Mouse (Mus musculus) MEL (cell line): ENCODE measurements around the gene Zfc3h1. TPM values are rescaled to one million over a fixed set of nuclear protein-coding genes. Genes with fewer than 3 reads are reported as not detected.
A peak's percentile ranks its signal among the peaks of the same experiment; 100 is the strongest.

Source experiments
- DNase-seq: peaks from one replicate; pipeline ENCODE4 v3.0.0; 2011; ENCODE audit warnings: low read depth, low spot score
- H3K27ac ChIP-seq: 2 replicates; pipeline ENCODE4 v1.5.1; 2012; ENCODE audit warnings: low read depth, mild to moderate bottlenecking, control low read depth, low read length, moderate library complexity; ENCODE audit not compliant: control insufficient read depth
- H3K27me3 ChIP-seq, 2 experiments: fragments of 150-350 bp in 1 of 2; sonication (generic) in 1 of 2; 2 replicates each; pipeline ENCODE4 v1.6.1; 2012; ENCODE audit warnings: low read length in 2 of 2, mild to moderate bottlenecking in 2 of 2, improper control_type of control experiment in 1 of 2, moderate library complexity in 1 of 2; ENCODE audit not compliant: insufficient read depth in 2 of 2, control insufficient read depth in 1 of 2
- H3K36me3 ChIP-seq, 2 experiments: 2 replicates each; pipeline ENCODE4 v1.6.1; 2012 to 2014; ENCODE audit warnings: low read length in 2 of 2, improper control_type of control experiment in 1 of 2, inconsistent platforms in 1 of 2, mild to moderate bottlenecking in 1 of 2; ENCODE audit not compliant: insufficient read depth in 2 of 2, control insufficient read depth in 1 of 2
- H3K4me1 ChIP-seq, 2 experiments: fragments of 150-350 bp in 1 of 2; sonication (generic) in 1 of 2; 2 replicates each; pipeline ENCODE4 v1.6.1; 2012; ENCODE audit warnings: low read length in 2 of 2, improper control_type of control experiment in 1 of 2, mild to moderate bottlenecking in 1 of 2; ENCODE audit not compliant: insufficient read depth in 2 of 2, control insufficient read depth in 1 of 2
- H3K4me3 ChIP-seq, 2 experiments: fragments of 150-350 bp in 1 of 2; sonication (generic) in 1 of 2; 2 replicates each; pipeline ENCODE4 v1.5.1; 2012; ENCODE audit warnings: low read depth in 2 of 2, low read length in 2 of 2, mild to moderate bottlenecking in 2 of 2, moderate library complexity in 2 of 2, control low read depth in 1 of 2, improper control_type of control experiment in 1 of 2; ENCODE audit not compliant: control insufficient read depth in 1 of 2, insufficient read depth in 1 of 2
- H3K79me2 ChIP-seq: 2 replicates; pipeline ENCODE4 v1.6.1; 2012; ENCODE audit warnings: mild to moderate bottlenecking, low read length, moderate library complexity; ENCODE audit not compliant: control insufficient read depth, poor library complexity, insufficient read depth
- H3K9ac ChIP-seq: 2 replicates; pipeline ENCODE4 v1.6.1; 2012; ENCODE audit warnings: low read depth, mild to moderate bottlenecking, control low read depth, low read length, moderate library complexity; ENCODE audit not compliant: control insufficient read depth, poor library complexity, severe bottlenecking
- H3K9me3 ChIP-seq: fragments of 150-350 bp; sonication (generic); replicated peaks from 2 replicates; pipeline ENCODE4 v1.6.1; 2012; ENCODE audit warnings: mild to moderate bottlenecking, low read length, improper control_type of control experiment, moderate library complexity; ENCODE audit not compliant: insufficient read depth
- BHLHE40 ChIP-seq: IDR thresholded peaks from 2 replicates; pipeline ENCODE4 v1.6.1; 2012; ENCODE audit warnings: low read depth, mild to moderate bottlenecking, inconsistent platforms, low read length, improper control_type of control experiment, borderline replicate concordance
- CTCF ChIP-seq, 3 experiments: IDR thresholded peaks in 2 of 3; conservative IDR thresholded peaks in 1 of 3; 2 replicates each; pipeline ENCODE4 v1.5.1; 2011 to 2012; ENCODE audit warnings: low read length in 3 of 3, low read depth in 2 of 3, mild to moderate bottlenecking in 2 of 3, improper control_type of control experiment in 1 of 3, inconsistent platforms in 1 of 3, mixed read lengths in 1 of 3, moderate library complexity in 1 of 3; ENCODE audit not compliant: control insufficient read depth in 1 of 3, insufficient read depth in 1 of 3, poor library complexity in 1 of 3, severe bottlenecking in 1 of 3
- E2F4 ChIP-seq: IDR thresholded peaks from 2 replicates; pipeline ENCODE4 v1.6.1; 2011; ENCODE audit warnings: low read depth, low read length, improper control_type of control experiment, borderline replicate concordance
- EP300 ChIP-seq, 2 experiments: IDR thresholded peaks; 2 replicates each; pipeline ENCODE4 v1.6.1; 2011; ENCODE audit warnings: improper control_type of control experiment in 2 of 2, low read length in 2 of 2, low read depth in 1 of 2, mild to moderate bottlenecking in 1 of 2
- GABPA ChIP-seq: IDR thresholded peaks from 2 replicates; pipeline ENCODE4 v1.6.1; 2012; ENCODE audit warnings: low read depth, mild to moderate bottlenecking, inconsistent platforms, low read length, improper control_type of control experiment, moderate library complexity
- GATA1 ChIP-seq: IDR thresholded peaks from 2 replicates; pipeline ENCODE4 v1.6.1; 2011; ENCODE audit warnings: low read depth, low read length, improper control_type of control experiment
- JUND ChIP-seq: IDR thresholded peaks from 2 replicates; pipeline ENCODE4 v1.6.1; 2011; ENCODE audit warnings: low read depth, mild to moderate bottlenecking, improper control_type of control experiment, low read length
- KAT2A ChIP-seq: conservative IDR thresholded peaks from 2 replicates; pipeline ENCODE4 v1.6.1; 2012; ENCODE audit warnings: low read depth, low read length, improper control_type of control experiment, inconsistent platforms
- MAX ChIP-seq: IDR thresholded peaks from 2 replicates; pipeline ENCODE4 v1.6.1; 2011; ENCODE audit warnings: low read length, improper control_type of control experiment
- MEF2A ChIP-seq: IDR thresholded peaks from 2 replicates; pipeline ENCODE4 v1.6.1; 2014; ENCODE audit warnings: low read depth, mild to moderate bottlenecking, inconsistent platforms, low read length, improper control_type of control experiment; ENCODE audit not compliant: poor library complexity, insufficient replicate concordance, severe bottlenecking; ENCODE audit errors: extremely low read depth
- MXI1 ChIP-seq: IDR thresholded peaks from 2 replicates; pipeline ENCODE4 v1.6.1; 2011; ENCODE audit warnings: mild to moderate bottlenecking, low read depth, low read length, improper control_type of control experiment
- MYB ChIP-seq: IDR thresholded peaks from 2 replicates; pipeline ENCODE4 v1.6.1; 2011; ENCODE audit warnings: mild to moderate bottlenecking, low read depth, low read length, improper control_type of control experiment
- MYC ChIP-seq: IDR thresholded peaks from 2 replicates; pipeline ENCODE4 v1.6.1; 2011; ENCODE audit warnings: low read depth, mild to moderate bottlenecking, low read length, improper control_type of control experiment, moderate library complexity
- NELFE ChIP-seq: IDR thresholded peaks from 2 replicates; pipeline ENCODE4 v1.6.1; 2011; ENCODE audit warnings: low read depth, low read length, improper control_type of control experiment
- NRF1 ChIP-seq: IDR thresholded peaks from 2 replicates; pipeline ENCODE4 v1.6.1; 2014; ENCODE audit warnings: low read depth, mild to moderate bottlenecking, inconsistent platforms, low read length, improper control_type of control experiment, moderate library complexity; ENCODE audit not compliant: poor library complexity, insufficient read depth, severe bottlenecking
- POLR2A ChIP-seq, 2 experiments: IDR thresholded peaks; 2 replicates each; pipeline ENCODE4 v1.6.1; 2011 to 2012; ENCODE audit warnings: low read length in 2 of 2, mild to moderate bottlenecking in 2 of 2, control low read depth in 1 of 2, improper control_type of control experiment in 1 of 2, low read depth in 1 of 2, moderate library complexity in 1 of 2; ENCODE audit not compliant: control insufficient read depth in 1 of 2, insufficient read depth in 1 of 2, poor library complexity in 1 of 2
- RAD21 ChIP-seq: IDR thresholded peaks from 2 replicates; pipeline ENCODE4 v1.6.1; 2011; ENCODE audit warnings: mild to moderate bottlenecking, low read depth, low read length, improper control_type of control experiment
- SIN3A ChIP-seq: IDR thresholded peaks from 2 replicates; pipeline ENCODE4 v1.6.1; 2012; ENCODE audit warnings: low read length, improper control_type of control experiment, inconsistent platforms
- SMC3 ChIP-seq: IDR thresholded peaks from 2 replicates; pipeline ENCODE4 v1.6.1; 2011; ENCODE audit warnings: low read depth, low read length, improper control_type of control experiment
- TAL1 ChIP-seq: IDR thresholded peaks from 2 replicates; pipeline ENCODE4 v1.6.1; 2012; ENCODE audit warnings: mild to moderate bottlenecking, inconsistent platforms, low read length, moderate library complexity, mixed read lengths
- TBP ChIP-seq: IDR thresholded peaks from 2 replicates; pipeline ENCODE4 v1.8.0; 2011; ENCODE audit warnings: low read depth, low read length, improper control_type of control experiment
- UBTF ChIP-seq: IDR thresholded peaks from 2 replicates; pipeline ENCODE4 v1.6.1; 2012; ENCODE audit warnings: low read depth, mild to moderate bottlenecking, inconsistent platforms, low read length, improper control_type of control experiment, moderate library complexity, borderline replicate concordance; ENCODE audit not compliant: insufficient read depth
- USF1 ChIP-seq: IDR thresholded peaks from 2 replicates; pipeline ENCODE4 v1.6.1; 2014; ENCODE audit warnings: low read depth, mild to moderate bottlenecking, inconsistent platforms, low read length, improper control_type of control experiment, moderate library complexity
- USF2 ChIP-seq, 2 experiments: IDR thresholded peaks; 2 replicates each; pipeline ENCODE4 v1.6.1; 2011 to 2012; ENCODE audit warnings: improper control_type of control experiment in 2 of 2, low read length in 2 of 2, borderline replicate concordance in 1 of 2, inconsistent platforms in 1 of 2, low read depth in 1 of 2, mild to moderate bottlenecking in 1 of 2; ENCODE audit not compliant: insufficient read depth in 1 of 2
- ZC3H11A ChIP-seq: IDR thresholded peaks from 2 replicates; pipeline ENCODE4 v1.6.1; 2012; ENCODE audit warnings: low read depth, mild to moderate bottlenecking, inconsistent platforms, low read length, improper control_type of control experiment
- ZMIZ1 ChIP-seq: IDR thresholded peaks from 2 replicates; pipeline ENCODE4 v1.6.1; 2012; ENCODE audit warnings: low read depth, mild to moderate bottlenecking, inconsistent platforms, low read length, improper control_type of control experiment, moderate library complexity
- ZNF384 ChIP-seq: IDR thresholded peaks from 2 replicates; pipeline ENCODE4 v1.6.1; 2012; ENCODE audit warnings: low read depth, mild to moderate bottlenecking, inconsistent platforms, low read length, improper control_type of control experiment
- polyA plus RNA-seq, 2 experiments: library from polyadenylated mRNA; stranded (reverse) in 1 of 2; unstranded in 1 of 2; fragments of >175 nt in 1 of 2; fragments of >200 nt in 1 of 2; gene quantifications; 2 replicates each; pipeline versions ENCODE4 v1.2.1 to v1.2.4; 2012; ENCODE audit warnings: low replicate concordance in 2 of 2, low read depth in 1 of 2; ENCODE audit not compliant: insufficient read length in 2 of 2, insufficient read depth in 1 of 2, missing spikeins in 1 of 2
- total RNA-seq: library from RNA; depleted of rRNA; stranded (reverse); fragments of 300-350 nt; gene quantifications from 2 replicates; pipeline ENCODE4 v1.2.3, GENCODE M21; 2012

Gene Zfc3h1
- total and polyA plus RNA-seq, 3 experiments: 14.4 to 28.7 TPM; not detected in 1

DNA sequence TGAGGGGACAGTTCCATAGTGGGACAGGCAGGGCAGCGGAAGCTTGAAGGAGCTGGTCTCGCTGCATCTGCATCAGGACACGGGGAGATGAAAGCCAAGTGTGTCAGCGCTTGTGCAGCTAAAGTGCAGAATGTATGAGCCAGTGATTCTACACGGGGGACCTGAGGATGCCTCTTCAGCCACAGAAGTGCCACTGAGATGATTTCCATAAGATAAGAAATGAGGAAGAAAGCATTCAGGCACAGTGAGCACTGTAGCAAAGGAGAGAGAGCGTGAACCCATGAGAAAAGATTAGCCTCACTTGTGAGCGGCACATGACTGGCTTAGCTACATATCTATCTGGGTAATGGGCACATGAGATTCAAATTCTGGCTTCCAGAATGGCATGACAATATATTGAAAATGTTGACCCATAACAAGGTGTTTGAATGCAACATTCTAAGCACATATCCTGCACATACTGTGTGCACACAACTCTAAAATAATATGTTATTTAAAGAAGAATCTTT lies 44.9 kb upstream of the Zfc3h1 start:
- no peak for TF ChIP-seq GABPA
- TF ChIP-seq KAT2A: no peak
- TF ChIP-seq USF2 (IDR thresholded peaks at IDR 0.05; ENCODE audit: borderline replicate concordance in 1 of 2, insufficient read depth in 1 of 2, low read depth in 1 of 2, low read length in 2 of 2): no peak
- no peak for TF ChIP-seq MYC
- TF ChIP-seq ZMIZ1: no peak
- TF ChIP-seq NELFE: no peak
- TF ChIP-seq CTCF (IDR thresholded peaks at IDR 0.05 in 2 of 3, conservative IDR thresholded peaks at IDR 0.05 in 1 of 3; ENCODE audit: control insufficient read depth in 1 of 3, insufficient read depth in 1 of 3, low read depth in 2 of 3, low read length in 3 of 3, poor library complexity in 1 of 3, severe bottlenecking in 1 of 3): no peak
- TF ChIP-seq UBTF: no peak
- TF ChIP-seq JUND: no peak
- peak; percentile 74 for TF ChIP-seq USF1
- no peak for TF ChIP-seq MXI1
- no peak for TF ChIP-seq ZC3H11A
- no peak for TF ChIP-seq E2F4
- TF ChIP-seq SIN3A: no peak
- no peak for TF ChIP-seq SMC3
- TF ChIP-seq MAX: no peak
- 0 out of 2 replicates have a peak, but pooled peaks have one; percentile 34 for TF ChIP-seq GATA1
- no peak for TF ChIP-seq EP300 (IDR thresholded peaks at IDR 0.05; ENCODE audit: low read depth in 1 of 2, low read length in 2 of 2)
- no peak for TF ChIP-seq RAD21
- TF ChIP-seq MYB: no peak
- TF ChIP-seq NRF1: no peak
- TF ChIP-seq MEF2A: no peak
- no peak for TF ChIP-seq POLR2A (IDR thresholded peaks at IDR 0.05; ENCODE audit: control insufficient read depth in 1 of 2, insufficient read depth in 1 of 2, low read depth in 1 of 2, low read length in 2 of 2, poor library complexity in 1 of 2)
- no peak for TF ChIP-seq ZNF384
- no peak for TF ChIP-seq TBP
- TF ChIP-seq BHLHE40: peak; percentile 89; the same call in 1 of the 2 replicates
- TF ChIP-seq TAL1: no peak
- no peak overlapping the region for H3K9ac ChIP-seq
- H3K27me3 ChIP-seq: no peaks in the 10 kb centered on the region
- H3K4me1 ChIP-seq: peaks cover 0 to 3% of the 10 kb centered on the region in 2 experiments; a peak in 1 of 4 replicates
- H3K79me2 ChIP-seq: no peaks in the 10 kb centered on the region
- peaks cover 0 to 7% of the 10 kb centered on the region in 2 experiments; a peak in 2 of 4 replicates for H3K36me3 ChIP-seq
- no peak overlapping the region for H3K4me3 ChIP-seq
- DNase-seq: peak; percentile 56
- no peak overlapping the region for H3K27ac ChIP-seq
- no peaks in the 10 kb centered on the region for H3K9me3 ChIP-seq
